Mouse (Mus musculus): ENCODE data around the gene Znhit6.

The Znhit6 gene

DNA sequence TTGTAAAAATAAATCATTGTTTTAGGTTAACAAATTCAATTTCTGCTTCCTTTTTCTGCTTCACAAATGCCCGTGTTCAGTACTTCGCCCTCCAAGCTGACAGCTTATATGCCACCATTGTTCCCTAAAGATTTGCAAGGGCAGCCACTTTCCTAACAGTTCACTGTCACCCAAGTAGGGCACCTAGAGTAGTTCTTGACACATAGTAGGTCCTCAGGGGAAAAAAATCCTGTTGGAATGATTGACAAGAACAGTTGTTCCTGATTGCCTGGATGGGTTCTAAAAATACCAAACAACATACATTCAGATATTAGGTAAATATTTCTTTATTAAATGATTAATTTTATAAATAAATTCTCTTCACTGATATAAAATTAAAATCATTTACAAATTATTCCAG, 70.7 kb downstream of the Znhit6 start:
- DNase-seq = no peak

DNA sequence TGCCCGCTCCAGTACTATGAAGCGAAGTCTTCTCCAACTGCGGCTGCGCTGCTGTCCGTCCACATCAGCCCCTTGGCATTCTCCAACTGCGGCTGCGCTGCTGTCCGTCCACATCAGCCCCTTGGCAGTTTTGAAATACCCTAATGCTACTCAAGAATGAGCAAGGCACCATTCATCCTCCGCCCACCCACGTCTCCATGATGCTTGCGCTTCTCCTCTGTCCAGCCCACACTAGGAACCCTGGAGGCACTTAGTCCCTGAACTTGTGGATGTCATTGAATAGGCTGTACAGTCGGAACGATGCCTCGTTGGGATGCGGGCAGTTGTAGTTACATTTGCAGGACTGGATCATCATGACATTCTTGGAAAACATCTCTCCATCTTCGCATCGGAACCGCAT, 71.4 kb downstream of the Znhit6 start:
- DNase-seq = no peak

DNA sequence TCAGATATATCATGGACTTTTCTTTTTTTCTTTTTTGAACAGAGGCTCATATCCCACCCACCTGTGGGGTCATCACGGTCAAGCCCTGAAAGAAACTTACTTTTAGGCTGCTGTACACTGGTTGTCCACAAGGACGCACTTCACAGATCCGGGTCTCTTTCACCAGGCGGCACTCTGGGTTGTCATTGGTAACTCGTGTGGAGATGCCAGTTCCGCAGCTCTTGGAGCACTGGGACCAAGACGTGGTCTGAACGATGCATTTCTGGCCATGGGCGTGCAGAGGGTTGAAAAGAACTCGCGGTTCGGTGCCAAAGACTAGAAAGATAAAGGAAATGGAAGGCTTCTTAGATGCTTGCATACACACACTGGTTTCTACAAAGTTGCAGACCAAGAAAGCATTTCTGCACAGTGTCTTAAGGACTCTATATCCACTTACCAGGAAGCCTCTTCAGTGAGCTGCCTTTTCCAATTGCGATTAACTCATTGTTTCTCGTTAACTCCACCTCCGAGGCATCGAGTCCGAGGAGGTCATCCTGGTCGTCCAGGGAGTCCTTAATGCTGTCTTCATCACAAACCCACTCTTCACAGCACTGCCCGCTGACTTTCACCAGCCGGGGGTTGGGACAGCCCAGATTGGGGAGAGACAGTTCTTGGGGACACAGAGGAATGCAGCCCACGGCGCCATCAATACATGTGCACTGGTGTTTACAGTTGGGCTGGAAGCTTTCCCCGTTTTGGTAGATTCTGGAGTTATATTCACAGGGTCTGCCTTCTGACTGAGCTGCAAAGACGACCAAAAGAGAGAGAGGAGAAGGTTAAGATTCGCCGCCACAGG, 72.3 kb downstream of the Znhit6 start:
- no peak for DNase-seq

DNA sequence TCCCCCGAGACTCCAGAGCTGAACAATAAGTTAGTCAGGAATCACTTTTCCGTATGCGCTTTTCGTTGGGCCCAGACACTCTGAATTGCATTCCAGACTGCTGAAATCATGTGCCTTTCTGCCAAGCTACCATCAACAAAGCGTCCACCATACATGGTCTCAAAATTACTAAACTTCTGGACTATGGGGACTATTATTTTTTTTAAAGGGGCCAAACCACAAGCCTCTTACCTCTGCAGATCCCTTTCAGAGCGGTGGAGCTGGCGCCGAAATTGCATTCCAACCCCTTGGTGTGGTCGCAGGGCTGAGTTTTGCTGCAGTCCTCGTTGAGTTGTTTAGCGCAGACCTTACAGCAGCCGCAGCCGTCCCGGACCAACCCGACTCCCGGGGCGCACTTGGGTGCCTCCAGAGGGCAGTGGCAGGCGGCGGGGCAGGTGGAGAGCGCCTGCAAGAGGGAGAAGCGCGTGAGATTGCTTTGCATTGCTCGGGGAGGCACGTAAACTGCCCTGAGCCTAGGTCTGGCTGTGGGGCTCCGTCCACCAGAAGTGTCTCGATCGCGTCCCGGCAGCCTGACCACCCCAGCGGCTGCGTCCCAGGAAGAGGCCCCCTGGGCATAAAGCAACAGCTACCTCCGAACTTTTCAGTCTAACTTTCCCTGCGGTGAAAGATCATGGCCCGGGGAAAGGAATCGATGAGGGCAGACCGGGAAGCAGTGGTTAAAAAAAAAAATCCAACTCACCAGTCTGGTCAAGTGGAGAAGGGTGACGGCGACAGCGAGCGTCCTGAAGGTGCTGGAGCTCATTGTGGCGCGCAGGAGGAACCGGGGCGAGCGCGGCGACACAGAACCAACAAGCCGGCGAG, 73.2 kb downstream of the Znhit6 start:
- DNase-seq = no peak

DNA sequence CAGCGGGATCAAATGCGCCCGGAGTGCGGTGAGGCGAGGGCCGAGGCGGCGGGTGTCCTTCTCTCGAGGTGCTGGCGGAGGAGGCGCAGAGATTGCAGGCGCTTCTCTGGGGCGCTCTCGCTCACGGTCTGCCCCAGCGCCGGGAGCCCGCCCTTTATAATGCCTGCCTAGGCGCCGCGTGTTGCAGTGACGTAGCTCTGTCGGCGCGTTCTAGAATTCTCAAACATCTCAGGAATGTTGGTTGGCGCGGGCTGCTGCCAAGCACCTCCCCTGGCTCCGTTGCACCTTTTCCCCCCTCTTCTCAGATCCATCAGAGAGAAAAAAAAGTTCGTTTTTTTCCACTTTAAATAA, 73.8 kb downstream of the Znhit6 start, which contains the start of gene Ccn1:
Ccn1 (minus strand) TSS at position 130 of the 351 bp plus-strand sequence.
- DNase-seq = no peak

DNA sequence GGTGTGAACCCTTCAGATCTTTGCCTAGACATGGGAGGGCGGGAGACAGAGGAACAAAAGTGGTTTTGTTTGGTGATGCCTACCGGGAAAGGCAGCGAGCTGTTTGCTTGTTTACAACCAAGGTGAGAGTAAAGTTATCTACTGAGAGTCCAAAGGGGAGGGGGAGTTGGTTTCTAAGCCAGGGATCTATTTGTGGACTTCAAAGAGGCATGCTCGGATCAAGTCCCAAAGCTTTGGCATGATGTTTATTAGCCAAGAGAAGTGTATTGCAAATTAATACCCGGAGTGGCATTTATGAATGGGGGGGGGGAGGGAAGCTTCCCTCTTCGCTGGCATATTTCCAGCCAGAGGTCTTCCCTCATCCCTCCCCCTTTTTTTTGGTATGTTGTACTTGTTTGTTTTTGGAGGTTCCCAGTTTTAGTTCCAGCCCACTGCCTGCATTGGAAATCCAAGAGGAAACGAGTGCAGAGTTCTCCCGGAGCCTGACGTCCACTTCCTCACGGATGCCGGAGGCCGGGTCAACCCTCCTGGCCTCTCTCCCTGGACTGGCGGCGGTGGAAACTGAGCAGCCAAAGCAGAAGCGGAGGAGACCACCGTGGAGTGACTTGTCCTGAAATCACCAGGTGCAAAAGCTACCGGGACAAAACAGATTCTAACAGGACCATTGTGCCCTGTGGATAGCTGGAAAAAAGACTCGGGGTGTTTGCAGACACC, 74.5 kb downstream of the Znhit6 start:
- no peak for DNase-seq

DNA sequence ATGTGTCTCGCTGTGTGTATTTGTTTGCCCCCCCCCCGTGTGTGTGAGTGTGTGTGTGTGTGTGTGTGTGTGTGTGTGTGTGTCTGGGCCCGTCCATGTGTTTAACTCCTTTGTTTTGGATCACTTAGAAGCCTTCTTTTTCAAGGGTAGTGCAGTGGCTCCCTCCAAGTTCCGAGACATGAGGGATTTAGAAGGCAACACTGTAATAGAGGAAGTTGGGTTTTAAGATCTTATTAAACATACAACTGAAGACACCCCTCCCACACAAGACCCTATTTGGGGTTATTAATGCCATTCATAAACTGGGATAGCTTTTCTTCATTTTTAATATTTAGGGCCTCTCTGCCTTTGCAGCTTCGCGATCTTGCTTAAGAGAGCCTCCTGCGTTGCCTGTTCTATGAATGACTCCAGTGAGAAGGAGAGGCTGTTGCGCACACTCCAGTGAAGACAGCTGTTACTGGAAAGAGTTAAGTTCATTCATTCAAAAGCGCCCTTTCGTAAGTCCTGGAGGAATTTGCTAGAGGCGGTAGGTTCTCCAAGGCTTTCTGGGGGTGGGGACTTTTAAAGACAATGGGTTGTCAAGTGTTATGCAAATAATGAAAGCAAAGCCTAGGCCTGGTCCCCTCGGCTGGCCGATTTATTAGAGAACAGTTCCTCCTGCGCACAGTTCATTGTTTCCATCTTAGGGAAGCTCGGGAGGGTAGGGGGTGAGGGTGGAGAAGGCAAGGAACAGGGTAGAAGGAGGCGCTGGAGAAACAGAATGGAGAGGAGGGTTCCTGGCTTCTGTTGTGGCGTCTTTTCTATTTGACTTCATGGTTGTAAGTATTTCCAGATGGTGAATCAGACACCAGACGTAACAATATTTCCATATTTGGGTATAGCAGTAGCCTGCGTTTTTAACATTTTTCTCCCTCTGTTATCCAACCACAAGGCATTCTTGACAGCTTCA, 75.3 kb downstream of the Znhit6 start:
- no peak for DNase-seq

DNA sequence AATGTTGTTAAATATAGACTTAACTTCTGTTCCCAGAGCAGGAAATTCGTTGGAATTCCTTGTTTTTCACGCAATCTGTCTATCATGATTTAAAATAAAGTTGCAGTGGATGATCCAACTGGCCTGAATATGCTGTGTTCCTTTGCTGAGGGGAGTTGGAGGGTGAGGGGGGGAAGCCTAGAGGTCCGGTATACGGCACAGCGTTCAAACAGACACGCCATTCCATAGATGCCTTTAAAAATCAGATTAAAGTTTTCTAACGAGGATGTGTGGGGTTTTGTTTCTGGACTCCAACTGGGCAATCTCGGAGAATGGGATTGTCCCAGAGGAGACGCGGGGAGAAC, 75.9 kb downstream of the Znhit6 start:
- no peak for DNase-seq

DNA sequence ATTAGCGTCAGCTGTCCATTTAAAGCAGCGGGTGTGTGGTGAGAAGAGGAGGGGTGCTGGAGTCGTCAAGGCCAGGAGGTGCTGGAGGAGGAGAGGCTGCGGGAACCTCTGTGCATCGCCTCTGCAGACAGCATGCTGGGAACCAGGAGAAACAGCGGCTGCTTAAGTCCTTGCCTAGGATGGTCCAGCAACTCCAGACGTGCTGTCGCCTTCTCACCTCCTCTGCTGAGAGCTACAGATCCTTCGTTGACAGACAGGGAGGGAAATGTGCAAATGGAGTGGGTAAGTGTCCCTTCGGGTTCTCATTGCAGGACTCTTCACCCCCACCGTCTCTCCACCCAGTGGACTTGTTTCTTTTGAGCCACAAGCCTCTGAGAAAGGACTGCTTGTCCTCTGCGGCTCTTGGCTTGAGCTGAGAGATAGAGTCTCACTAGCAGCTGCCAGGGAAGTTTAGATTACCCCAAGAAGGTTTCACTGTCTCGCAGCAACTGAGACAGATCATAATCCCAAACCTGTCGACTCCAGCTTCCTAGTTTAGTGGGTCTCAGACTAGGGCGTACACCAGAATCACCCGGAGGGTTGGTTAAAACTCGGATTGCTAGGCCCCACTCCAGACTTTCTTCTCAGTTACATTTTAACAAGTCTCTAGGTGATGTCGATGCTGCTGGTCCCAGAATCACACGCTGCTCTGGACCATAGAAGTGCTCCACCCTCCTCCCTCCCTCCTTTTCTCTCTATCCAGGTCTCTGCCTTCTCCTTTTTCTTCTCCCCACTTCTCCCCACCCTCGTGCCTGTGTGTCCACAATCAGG, 76.5 kb downstream of the Znhit6 start:
- no peak for DNase-seq

DNA sequence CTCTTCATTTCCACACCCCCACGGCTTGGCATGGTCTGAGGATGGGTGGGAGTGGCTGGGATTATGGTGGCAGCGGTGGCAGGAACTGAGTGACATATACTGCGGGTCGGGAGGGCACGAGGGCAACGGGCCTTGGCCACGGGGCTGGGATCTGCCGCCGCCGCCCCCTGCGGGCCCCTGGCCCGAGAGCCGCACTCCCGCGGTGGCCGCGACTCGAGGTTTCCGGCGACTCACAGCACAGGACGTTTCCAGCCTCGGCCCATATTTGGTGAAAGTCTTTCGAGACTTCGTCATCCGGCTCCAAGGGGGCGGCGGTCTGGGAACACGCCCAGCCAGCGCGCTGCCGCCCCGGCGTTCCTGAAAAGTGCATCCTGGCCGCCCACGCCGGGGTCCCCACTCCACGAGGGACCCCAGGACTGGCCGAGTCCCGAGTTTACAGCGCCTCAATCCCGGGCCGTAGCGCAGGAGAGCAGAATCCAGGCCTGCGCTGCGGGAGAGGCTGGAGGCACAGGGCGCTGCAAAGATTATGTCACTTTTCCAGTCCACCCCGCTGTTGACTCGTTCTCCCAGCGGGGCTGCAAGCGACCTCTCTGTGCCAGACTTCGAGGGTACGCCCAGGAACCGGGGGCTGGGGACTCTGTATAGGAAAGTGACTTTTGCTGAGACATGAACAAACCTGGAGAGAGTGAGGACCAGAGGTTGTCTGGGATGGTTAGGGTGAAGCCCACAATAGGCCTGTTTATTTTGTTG, 77.4 kb downstream of the Znhit6 start:
- no peak for DNase-seq

DNA sequence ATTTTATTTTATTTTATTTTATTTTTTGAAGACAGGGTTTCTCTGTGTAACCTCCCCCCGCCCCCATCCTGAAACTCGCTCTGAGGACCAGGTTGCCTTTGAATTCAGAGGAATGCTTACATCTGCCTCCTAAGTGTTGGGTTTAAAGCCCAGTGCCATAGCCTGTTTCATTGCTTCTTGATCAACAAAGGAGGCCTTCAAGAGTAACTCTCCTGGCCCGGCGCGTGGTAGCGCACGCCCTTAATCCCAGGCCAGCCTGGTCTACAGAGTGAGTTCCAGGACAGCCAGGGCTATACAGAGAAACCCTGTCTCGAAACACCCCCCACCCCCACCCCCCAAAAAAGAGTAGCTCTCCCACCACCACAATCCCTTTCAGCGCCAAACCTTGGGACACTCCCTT, 78.0 kb downstream of the Znhit6 start:
- no peak for DNase-seq
